12 mouse cellular contexts compared by ENCODE assay signal in the genomic region with DNA sequence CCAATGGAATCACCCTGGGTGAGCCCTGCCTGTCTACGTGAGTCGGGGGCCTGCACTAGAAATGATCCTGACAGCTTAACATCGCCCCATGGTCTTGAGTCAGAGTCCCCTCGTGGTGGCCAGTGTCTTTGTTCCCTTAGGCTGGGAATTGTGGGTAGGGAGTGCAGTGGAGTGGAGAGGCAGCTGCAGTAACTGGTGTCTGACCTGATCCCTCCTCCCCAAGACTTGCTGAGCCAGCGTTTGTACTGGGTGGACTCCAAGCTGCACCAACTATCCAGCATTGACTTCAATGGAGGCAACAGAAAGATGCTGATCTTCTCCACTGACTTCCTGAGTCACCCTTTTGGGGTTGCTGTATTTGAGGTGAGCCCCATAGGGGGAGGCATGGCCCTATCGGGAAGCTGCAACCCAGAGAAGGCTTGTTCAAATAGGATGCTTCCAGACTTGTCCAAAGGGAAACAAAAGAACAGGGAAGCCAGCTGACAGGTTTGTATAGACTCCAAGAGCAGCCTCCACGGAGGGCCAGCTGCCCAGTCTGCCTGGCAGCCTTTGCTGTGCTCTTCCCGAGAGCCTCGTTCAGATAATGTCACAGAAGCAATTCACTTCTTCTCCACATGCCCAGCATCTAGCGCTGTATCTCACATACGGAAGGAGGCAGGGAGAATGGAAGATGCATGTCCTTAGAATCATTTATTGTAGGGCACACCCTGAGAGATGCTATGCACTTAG. TPM values are rescaled to one million over a fixed set of nuclear protein-coding genes. Genes with fewer than 3 reads are reported as not detected.
DNase-seq lines count a peak whose midpoint lies in the region; ATAC-seq and TF ChIP-seq lines count a peak whose summit lies in the region.
"Had no signal": no experiment of that assay in that cellular context is flagged by ENCODE, and none has a peak within 500 bp of the region (broad histone marks: within the 10 kb centered on the region; RNA-seq: fewer than 3 reads in every experiment).

No protein-coding gene starts in this region.

- TF ChIP-seq POLR2A in cerebellum, adult 2 months (IDR thresholded peaks at IDR 0.05; ENCODE audit: borderline replicate concordance, insufficient read depth, low read length) = no peak

- WGBS in cerebellum, adult 2 months = 18% methylated on average over 11 of the region's 11 CpGs
- WGBS in forebrain, embryonic 16.5 days = 65% methylated on average over 11 of the region's 11 CpGs

- H3K36me3 ChIP-seq in forebrain, embryonic 16.5 days (ENCODE audit: control insufficient read depth, insufficient read depth) = peaks cover 64% of the 10 kb centered on the region
- H3K36me3 ChIP-seq: stomach, embryonic 15.5 days had no signal

- no peak overlapping the region for H3K4me2 ChIP-seq in forebrain, embryonic 16.5 days (ENCODE audit: low read length)
- H3K4me2 ChIP-seq: heart, embryonic 11.5 days; stomach, embryonic 15.5 days had no signal

- ATAC-seq in forebrain, embryonic 16.5 days = peak; percentile 27; the same call in 1 of the 2 replicates
- ATAC-seq in granulocyte monocyte progenitor cell, adult 5-6 weeks (replicated peaks; ENCODE audit: poor library complexity, severe bottlenecking) = no peak

- peak overlapping the region; percentile 63 for H3K27ac ChIP-seq in layer of hippocampus, adult 2 months
- peak overlapping the region; percentile 12 for H3K27ac ChIP-seq in cerebellum, adult 2 months (ENCODE audit: insufficient read depth, low read length)
- H3K27ac ChIP-seq in forebrain, embryonic 16.5 days (ENCODE audit: low read length) = no peak overlapping the region; the same call in 1 of the 2 replicates
- H3K27ac ChIP-seq: stomach, embryonic 15.5 days had no signal

- no peaks in the 10 kb centered on the region for H3K9me3 ChIP-seq in forebrain, embryonic 16.5 days (ENCODE audit: control insufficient read depth, low read length)
- H3K9me3 ChIP-seq: stomach, embryonic 15.5 days had no signal

- no peak overlapping the region for H3K4me3 ChIP-seq in layer of hippocampus, adult 2 months
- H3K4me3 ChIP-seq in cerebellum, adult 2 months (replicated peaks; ENCODE audit: insufficient read depth, low read depth, low read length) = no peak overlapping the region
- H3K4me3 ChIP-seq in forebrain, embryonic 16.5 days (replicated peaks; ENCODE audit: low read length) = no peak overlapping the region
- H3K4me3 ChIP-seq: stomach, embryonic 15.5 days had no signal

- peaks cover 12% of the 10 kb centered on the region for H3K4me1 ChIP-seq in cerebellum, adult 2 months (ENCODE audit: control insufficient read depth, insufficient read depth, low read length)
- H3K4me1 ChIP-seq in forebrain, embryonic 16.5 days (replicated peaks; ENCODE audit: control insufficient read depth, insufficient read depth, low read length) = no peaks in the 10 kb centered on the region
- H3K4me1 ChIP-seq: stomach, embryonic 15.5 days had no signal

- H3K9ac ChIP-seq in forebrain, embryonic 16.5 days (replicated peaks; ENCODE audit: low read depth, low read length) = no peak overlapping the region
- H3K9ac ChIP-seq: stomach, embryonic 15.5 days had no signal

- no peak for DNase-seq in layer of hippocampus, adult 2 months (ENCODE audit: low spot score in 2 of 2)
- DNase-seq in layer of hippocampus, adult 9-10 months (ENCODE audit: low spot score) = no peak
- DNase-seq in adipocyte (ENCODE audit: low spot score) = peak; percentile 21
- peak; percentile 54 to 72 for DNase-seq in cerebellum, adult 2 months
- DNase-seq in gastrocnemius, adult 18-20 months (ENCODE audit: low spot score) = no peak
- DNase-seq: adrenal gland, adult 2 months; heart, postnatal 4 days; kidney, adult 9 months had no signal

- H3K27me3 ChIP-seq in cerebellum, adult 2 months (ENCODE audit: control insufficient read depth, insufficient read depth, low read length) = no peaks in the 10 kb centered on the region
- H3K27me3 ChIP-seq in forebrain, embryonic 16.5 days (replicated peaks; ENCODE audit: control insufficient read depth, insufficient read depth, low read length) = no peaks in the 10 kb centered on the region
- H3K27me3 ChIP-seq: stomach, embryonic 15.5 days had no signal

- TF ChIP-seq CTCF in layer of hippocampus, adult 2 months (conservative IDR thresholded peaks at IDR 0.05) = peak; percentile 64
- peak; percentile 46; the same call in 1 of the 2 replicates for TF ChIP-seq CTCF in cerebellum, adult 2 months (IDR thresholded peaks at IDR 0.05; ENCODE audit: borderline replicate concordance, insufficient read depth, low read depth, low read length)

RNA-seq across cellular contexts. Expression of gene Magoh, which starts 22.4 kb away (rescaled TPM):
- total RNA-seq in layer of hippocampus, adult 2 months (2021) = 10 to 100 TPM; 35.4 to 40.0 TPM
- 58.7 and 64.4 TPM in 2 replicates for polyA plus RNA-seq in cerebellum, adult 2 months (2012; rRNA removed)
- polyA plus RNA-seq in forebrain, embryonic 16.5 days (2015; fragmentation: Nextera tagmentation; extraction: Ambion mirVana) = 118 and 122 TPM in 2 replicates
- 10 to 100 TPM; 25.6 to 32.3 TPM for total RNA-seq in gastrocnemius, adult 18-20 months (2021)
- 244 and 294 TPM in 2 replicates for total RNA-seq in granulocyte monocyte progenitor cell, adult 5-6 weeks (2014; fragmentation: Nextera tagmentation)
- total RNA-seq in granulocyte monocyte progenitor cell, adult 5-6 weeks (2017) = 322 and 356 TPM in 2 replicates

RNA-seq across cellular contexts. Expression of gene 0610037L13Rik, which starts 32.5 kb away (rescaled TPM):
- total RNA-seq in layer of hippocampus, adult 2 months (2021) = 10 to 100 TPM; 69.2 to 74.3 TPM
- 129 and 137 TPM in 2 replicates for polyA plus RNA-seq in cerebellum, adult 2 months (2012; rRNA removed)
- 99.3 and 99.9 TPM in 2 replicates for polyA plus RNA-seq in forebrain, embryonic 16.5 days (2015; fragmentation: Nextera tagmentation; extraction: Ambion mirVana)
- 10 to 100 TPM; 40.5 to 53.7 TPM for total RNA-seq in gastrocnemius, adult 18-20 months (2021)
- total RNA-seq in granulocyte monocyte progenitor cell, adult 5-6 weeks (2014; fragmentation: Nextera tagmentation) = 34.9 and 73.6 TPM in 2 replicates
- total RNA-seq in granulocyte monocyte progenitor cell, adult 5-6 weeks (2017) = 57.4 and 97.8 TPM in 2 replicates

RNA-seq across cellular contexts. Expression of gene Lrp8, which starts 55.1 kb away (rescaled TPM):
- total RNA-seq in layer of hippocampus, adult 2 months (2021) = 10 to 100 TPM; 84.3 to 98.5 TPM
- polyA plus RNA-seq in cerebellum, adult 2 months (2012; rRNA removed) = 55.4 and 62.4 TPM in 2 replicates
- polyA plus RNA-seq in forebrain, embryonic 16.5 days (2015; fragmentation: Nextera tagmentation; extraction: Ambion mirVana) = 70.4 and 71.8 TPM in 2 replicates
- total RNA-seq in gastrocnemius, adult 18-20 months (2021) = under 1 TPM; 0.05 to 0.07 TPM
- 12.8 and 19.7 TPM in 2 replicates for total RNA-seq in granulocyte monocyte progenitor cell, adult 5-6 weeks (2014; fragmentation: Nextera tagmentation)
- total RNA-seq in granulocyte monocyte progenitor cell, adult 5-6 weeks (2017) = 16.5 and 18.7 TPM in 2 replicates

Comparison
In these comparisons a context has a peak if more than half of its experiments do, and no peak if none do; other contexts are left out.
1. DNase-seq: peak in adipocyte (single experiment) and cerebellum, adult 2 months (2 of 2); none in layer of hippocampus, adult 2 months (0 of 2), layer of hippocampus, adult 9-10 months (single experiment) and gastrocnemius, adult 18-20 months (single experiment).
2. RNA of gene Magoh, which starts 22.4 kb away (total RNA-seq): 244 to 356 TPM in granulocyte monocyte progenitor cell, adult 5-6 weeks; 35.4 to 40.0 TPM in layer of hippocampus, adult 2 months and 25.6 to 32.3 TPM in gastrocnemius, adult 18-20 months; every median in the first group is over 4 times any median in the second.
3. RNA of gene Lrp8, which starts 55.1 kb away (total RNA-seq): 84.3 to 98.5 TPM in layer of hippocampus, adult 2 months and 12.8 to 19.7 TPM in granulocyte monocyte progenitor cell, adult 5-6 weeks; 0.05 to 0.07 TPM in gastrocnemius, adult 18-20 months; every median in the first group is over 10 times any median in the second.